Mouse (Mus musculus): ENCODE measurements around the gene Orc5.

Orc5 gene

DNA sequence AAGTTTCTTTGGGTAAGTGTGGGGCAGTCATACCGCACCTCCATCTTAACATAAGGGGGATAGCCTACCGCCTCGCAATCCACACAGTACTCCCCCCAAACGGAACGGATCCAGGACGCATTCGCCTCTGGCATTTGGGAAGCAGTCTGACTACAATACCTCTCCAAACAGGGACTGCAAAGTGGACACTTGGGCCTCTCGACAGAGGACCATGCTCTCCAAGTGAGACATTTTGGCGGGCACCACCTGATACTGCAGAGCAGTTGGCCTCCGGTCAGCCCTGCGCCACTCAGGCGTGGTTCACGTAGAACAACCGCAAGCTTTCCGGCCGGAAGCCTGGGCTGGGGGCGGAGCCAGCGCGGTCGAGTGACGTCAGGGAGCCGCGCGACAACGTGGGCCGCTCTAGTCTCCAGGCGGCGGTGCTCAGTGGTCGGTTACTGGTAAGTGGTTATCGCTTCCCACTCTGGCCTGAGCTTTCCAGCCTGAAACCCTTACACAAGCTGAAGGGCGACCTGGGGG, at the start of gene Orc5:
Gene Orc5 (minus strand): TSS at position 397 of the 519 bp plus-strand sequence.
- peak; percentile 91 to 97 for DNase-seq (ENCODE audit: low spot score in 2 of 2)

- no peak for DNase-seq (ENCODE audit: low spot score in 2 of 2)
These were observed 46.8 kb upstream of the Orc5 start for GRCm38 (mm10) chr5:22596981-22597380.

DNA sequence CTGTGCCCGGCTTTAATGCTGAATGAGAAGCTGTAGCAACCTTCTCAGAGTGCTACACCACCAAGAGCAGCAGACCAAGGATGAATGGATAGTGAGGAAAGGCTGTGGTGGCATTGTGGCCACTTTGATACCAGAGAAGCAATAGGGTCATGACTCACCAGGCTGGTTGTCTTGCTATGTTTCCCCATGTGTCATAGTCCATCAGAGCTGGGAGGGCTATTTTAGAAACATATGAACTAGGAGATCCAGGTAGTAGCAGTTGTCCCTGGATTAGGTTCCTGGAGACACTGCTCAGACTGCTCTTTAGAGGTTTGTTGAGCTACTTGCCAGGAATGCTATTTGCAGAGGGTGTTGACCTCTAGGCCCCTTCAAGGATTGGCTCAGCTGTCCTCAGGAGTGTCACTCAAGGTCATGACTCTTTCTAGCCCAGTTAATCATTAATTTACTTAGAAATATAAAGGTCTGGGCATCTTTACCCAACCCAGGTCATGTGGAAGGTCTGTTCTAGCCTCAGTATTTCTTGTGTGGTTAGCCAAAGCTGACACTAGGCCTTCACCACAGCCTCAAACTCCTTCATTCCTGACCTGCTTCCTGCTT, 39.2 kb upstream of the Orc5 start:
- DNase-seq (ENCODE audit: low spot score in 2 of 2): no peak

DNA sequence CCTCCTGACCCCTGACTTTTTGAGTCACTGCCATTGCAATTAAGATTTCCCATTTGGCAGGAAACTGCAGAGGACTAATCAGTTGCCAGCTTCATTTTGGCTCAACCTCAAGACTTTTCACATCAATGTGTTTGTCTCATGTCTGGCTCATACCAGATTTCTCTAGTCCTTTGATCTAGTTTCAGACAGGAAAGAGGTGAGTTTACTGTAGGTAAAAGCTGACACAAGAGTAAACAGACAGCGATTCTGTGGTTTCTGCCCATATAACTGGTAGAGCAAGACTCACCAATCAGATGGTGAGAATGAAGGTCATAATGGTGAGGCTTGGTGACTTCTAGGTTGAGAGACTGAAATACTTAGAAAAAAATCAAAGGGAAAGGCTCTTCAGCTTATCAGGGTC, 37.3 kb upstream of the Orc5 start:
- DNase-seq (ENCODE audit: low spot score in 2 of 2): no peak

DNA sequence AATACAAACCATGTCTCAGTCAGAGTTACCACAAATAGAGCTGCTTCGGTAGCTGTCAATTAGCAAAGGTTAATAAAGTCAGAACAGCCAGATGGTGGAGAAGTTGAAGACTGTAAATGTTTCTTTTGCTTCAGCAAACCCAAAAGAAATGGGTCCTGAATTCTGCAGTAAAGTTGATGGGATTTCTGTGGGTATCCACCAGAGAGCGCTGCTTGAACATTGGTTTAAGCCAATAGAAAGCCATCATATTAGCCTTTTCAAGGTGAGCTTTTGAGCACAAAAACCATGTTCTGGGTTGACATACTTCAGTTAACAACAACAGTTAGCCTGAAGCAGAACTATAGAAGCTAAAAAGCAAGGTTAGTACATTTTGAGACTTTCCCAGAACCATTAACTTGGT, 34.3 kb upstream of the Orc5 start:
- DNase-seq (ENCODE audit: low spot score in 2 of 2): no peak

- no peak for DNase-seq (ENCODE audit: low spot score in 2 of 2)
These were observed 27.8 kb upstream of the Orc5 start for GRCm38 (mm10) chr5:22578011-22578410.

GRCm38 (mm10) chr5:22574751-22575150, 24.5 kb upstream of the Orc5 start:
- DNase-seq (ENCODE audit: low spot score in 2 of 2): no peak

DNA sequence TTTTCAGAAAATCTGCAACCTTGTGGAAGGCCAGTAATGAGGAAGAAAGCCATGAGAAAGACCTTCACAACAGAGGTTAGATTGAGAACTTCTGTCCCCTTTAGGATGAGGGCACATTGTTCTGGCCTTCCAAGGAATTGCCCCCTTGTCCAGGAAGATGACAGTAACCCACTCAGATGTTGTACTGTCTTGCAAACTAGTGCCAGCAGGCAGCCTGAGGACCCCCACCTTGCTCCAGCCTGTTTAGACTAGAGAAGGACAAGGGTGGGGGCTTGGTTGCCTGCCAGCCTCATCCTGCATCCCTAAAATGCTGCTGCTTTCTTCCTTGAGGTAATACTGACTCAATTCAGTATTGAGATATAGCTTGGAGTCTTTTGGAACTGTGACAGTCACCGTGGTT, 23.9 kb upstream of the Orc5 start:
- DNase-seq (ENCODE audit: low spot score in 2 of 2): no peak

GRCm38 (mm10) chr5:22573696-22574095, 23.5 kb upstream of the Orc5 start:
- DNase-seq (ENCODE audit: low spot score in 2 of 2): no peak

DNA sequence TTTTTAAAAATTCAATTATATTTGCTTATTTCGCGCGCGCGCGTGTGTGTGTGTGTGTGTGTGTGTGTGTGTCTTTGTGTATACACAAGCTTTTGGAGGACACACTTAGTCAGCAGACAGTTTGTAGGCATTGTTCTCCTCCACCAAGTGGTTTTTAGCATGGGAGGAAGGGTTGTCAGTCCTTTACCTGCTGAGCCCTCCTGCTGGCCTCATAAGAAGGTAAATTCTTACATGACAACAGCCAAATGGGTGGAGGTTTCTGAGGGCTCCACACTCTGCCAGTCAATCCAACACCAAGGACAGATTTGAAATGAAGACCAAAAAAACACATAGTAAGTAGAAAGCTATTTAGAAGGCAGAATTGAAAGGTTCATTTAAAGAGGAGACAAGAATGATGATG, 22.7 kb upstream of the Orc5 start:
- DNase-seq (ENCODE audit: low spot score in 2 of 2): no peak

GRCm38 (mm10) chr5:22572456-22572855, 22.2 kb upstream of the Orc5 start:
- no peak for DNase-seq (ENCODE audit: low spot score in 2 of 2)

DNA sequence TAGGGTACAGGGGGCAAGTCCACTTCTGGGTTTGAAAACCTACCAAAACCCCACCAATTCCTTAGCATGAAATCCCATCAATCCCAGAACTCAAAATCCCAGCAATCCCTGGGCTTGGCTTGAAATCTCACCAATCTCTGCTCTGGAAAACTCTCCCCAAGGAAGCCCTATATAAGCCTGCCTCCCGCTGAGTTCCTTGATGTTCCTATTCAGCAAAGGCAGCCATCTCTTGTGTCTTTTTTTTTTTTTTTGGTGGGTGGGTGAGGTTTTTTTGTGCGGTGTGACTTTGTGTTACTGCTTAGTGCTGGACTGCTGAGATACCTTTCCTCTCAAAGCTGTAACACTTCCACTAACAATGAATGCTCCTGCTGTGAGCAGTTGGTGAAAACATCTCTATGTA, 15.5 kb upstream of the Orc5 start:
- no peak for DNase-seq (ENCODE audit: low spot score in 2 of 2)

DNA sequence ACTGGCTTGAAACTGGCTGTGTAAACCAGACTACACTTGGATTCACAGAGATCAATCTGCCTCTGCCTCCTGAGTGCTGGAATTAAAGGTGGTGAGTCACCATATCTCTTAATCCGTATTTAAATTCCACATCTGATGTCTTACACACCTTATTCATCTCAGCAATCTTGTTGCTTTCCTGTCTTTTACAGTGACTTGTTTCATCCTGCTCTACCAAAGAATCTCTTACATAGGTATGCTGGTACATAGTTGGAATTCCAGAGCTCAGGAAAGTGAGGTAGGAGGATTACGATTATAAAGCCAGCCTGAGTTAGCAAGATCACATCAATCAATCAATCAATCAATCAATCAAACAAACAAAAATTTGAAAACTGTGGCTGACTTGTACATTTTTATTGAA, 9.6 kb upstream of the Orc5 start:
- DNase-seq (ENCODE audit: low spot score in 2 of 2): no peak

GRCm38 (mm10) chr5:22557491-22558113, 7.4 kb upstream of the Orc5 start:
- no peak for DNase-seq (ENCODE audit: low spot score in 2 of 2)

GRCm38 (mm10) chr5:22556713-22557112, 6.5 kb upstream of the Orc5 start:
- DNase-seq (ENCODE audit: low spot score in 2 of 2): no peak

- DNase-seq (ENCODE audit: low spot score in 2 of 2): no peak
These were observed 2.1 kb upstream of the Orc5 start for GRCm38 (mm10) chr5:22552233-22552765.

GRCm38 (mm10) chr5:22549366-22550032, 730 bp downstream of the Orc5 start:
- DNase-seq (ENCODE audit: low spot score in 2 of 2): no peak

DNA sequence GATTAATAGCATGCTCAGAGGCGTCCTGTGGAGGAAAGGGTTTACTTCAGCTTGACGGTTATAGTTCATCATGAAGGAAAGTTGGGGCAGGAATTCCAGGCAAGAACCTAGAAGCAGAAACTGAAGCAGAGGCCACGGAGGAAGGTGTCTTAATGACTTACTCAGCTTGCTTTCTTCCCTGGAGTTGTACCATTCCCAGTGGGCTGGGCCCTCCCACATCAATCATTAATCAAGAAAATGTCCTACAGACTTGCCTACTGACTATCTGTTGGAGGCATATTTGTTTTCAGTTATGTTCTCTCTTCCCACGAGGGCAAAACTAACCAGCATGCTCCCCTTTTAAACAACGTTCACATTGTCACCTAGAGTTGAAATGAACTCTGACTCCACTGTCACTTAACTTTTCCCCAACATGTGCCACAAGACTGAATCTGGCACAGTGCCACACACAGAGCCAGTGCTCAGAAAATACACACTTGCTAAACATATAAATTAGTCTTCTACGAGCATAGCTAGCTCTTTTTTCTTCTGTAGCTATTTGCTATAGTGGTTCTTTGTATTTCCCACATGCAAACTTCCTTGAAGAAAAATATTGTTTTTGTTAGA, 1.6 kb downstream of the Orc5 start:
- DNase-seq (ENCODE audit: low spot score in 2 of 2): peak in 1 of 2 experiments; percentile 45

DNA sequence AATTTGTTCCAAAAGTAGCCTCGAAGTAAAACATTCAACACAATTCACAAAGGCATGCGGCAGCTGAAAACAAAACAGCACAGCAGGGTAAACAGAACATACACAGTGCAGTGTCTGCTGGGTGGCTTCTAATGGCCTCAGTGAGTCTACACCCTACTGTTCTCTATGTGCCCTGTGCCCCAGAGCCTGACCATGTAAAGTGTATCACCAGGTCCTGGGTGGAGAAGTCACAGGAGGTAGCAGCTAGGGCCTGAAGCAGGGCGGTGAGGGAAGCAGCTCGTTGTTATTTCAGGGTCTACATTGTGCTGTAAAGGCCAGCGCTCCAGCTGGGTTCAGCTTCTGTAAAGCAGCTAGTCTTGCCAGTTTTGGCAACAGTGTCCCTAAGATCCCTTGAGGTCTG, 3.7 kb downstream of the Orc5 start:
- no peak for DNase-seq (ENCODE audit: low spot score in 2 of 2)

DNA sequence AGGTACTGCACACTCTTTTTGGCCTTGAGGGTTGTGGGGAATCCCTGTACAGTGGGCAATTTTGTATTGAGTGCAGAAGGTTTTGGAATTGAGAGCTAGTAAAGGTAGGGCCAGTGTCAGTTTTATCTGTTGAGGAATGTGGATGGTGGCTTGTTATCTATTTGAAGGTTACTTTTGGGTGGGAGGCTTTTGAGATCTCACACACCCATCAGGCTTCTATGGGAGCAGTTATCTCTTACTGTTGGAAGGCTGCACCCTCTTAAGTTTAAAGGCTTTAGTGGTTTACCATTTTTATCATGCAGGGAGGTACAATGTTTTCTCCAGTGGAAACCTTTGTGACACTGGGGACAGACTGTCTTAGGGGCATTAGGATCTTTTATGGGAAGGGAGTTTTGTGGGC, 4.9 kb downstream of the Orc5 start:
- DNase-seq (ENCODE audit: low spot score in 2 of 2): no peak

DNA sequence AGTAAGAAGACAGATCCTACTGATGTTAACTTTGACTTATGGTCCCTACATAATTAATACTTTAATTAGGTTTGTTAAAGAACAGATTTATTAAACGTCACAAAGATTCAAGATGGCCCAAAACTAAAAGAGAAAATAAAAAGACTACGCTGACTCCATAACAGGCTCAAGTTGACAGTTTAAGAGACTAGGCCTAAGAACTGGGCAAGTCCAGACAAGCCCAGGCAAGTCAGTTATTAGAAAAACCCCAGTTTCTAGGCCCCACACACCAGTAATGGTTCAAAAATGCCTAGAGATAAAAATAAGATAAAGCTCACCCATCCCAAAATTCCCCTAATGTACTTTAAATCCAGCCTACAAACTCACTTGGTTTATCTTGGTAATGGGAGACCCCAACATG, 7.6 kb downstream of the Orc5 start:
- no peak for DNase-seq (ENCODE audit: low spot score in 2 of 2)

- DNase-seq (ENCODE audit: low spot score in 2 of 2): no peak
These were observed 11.1 kb downstream of the Orc5 start for GRCm38 (mm10) chr5:22538996-22539600.
